Mouse (Mus musculus) common myeloid progenitor, adult 5-6 weeks (primary cell): ENCODE measurements at regions not wholly inside any gene's neighbourhood (a gene's known extent, or its start where the extent isn't known, plus 50 kb on each side); places are given as distances from the start of the nearest gene placed in this dataset.
A peak's percentile ranks its signal among the peaks of the same experiment; 100 is the strongest.

ENCODE experiments used
- ATAC-seq: replicated peaks from 2 replicates; pipeline ENCODE4 v1.8.0; 2016; ENCODE audit warnings: low read depth, mild to moderate bottlenecking, moderate TSS enrichment, inconsistent platforms; ENCODE audit not compliant: poor library complexity, severe bottlenecking

DNA sequence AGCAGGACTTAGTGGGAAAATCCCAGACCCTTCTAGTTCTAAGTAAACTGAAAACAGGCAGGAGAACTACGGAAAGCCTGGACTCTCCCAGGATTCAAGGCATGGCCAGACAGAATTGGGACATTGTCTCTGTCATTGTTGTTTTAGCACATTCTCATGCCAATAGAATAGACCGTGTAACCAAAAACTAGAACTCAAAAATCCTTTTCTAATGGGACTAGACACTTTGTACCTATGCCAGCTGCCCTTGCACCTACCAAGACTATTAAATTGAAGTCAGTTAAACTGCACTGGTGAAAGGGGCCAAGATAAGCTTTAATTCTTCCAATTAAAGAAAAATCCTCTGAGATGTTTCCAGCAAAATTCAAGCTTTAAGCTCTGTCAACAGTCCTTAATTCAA lies 189.8 kb downstream of the Pfkfb3 start:
- ATAC-seq, result no peak

DNA sequence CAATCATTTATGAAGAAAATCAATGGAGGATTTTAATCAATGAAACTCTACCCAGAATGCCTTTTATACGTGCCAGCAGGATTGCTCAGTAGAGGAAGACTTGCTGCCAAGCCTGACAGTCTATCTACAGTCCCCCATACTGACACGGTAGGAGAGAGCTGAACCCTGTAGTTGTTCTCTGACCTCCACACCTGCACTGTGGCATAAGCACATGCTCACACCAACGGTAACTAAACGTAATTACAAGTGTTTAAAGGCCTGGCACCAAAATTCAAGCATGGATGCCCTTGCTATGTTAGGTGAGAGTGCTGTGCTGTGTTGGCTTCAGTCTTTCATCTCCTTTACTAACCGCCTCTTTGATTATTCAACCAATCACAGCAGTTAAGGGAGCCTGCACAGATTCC lies 190.8 kb downstream of the Pfkfb3 start:
- no peak for ATAC-seq

DNA sequence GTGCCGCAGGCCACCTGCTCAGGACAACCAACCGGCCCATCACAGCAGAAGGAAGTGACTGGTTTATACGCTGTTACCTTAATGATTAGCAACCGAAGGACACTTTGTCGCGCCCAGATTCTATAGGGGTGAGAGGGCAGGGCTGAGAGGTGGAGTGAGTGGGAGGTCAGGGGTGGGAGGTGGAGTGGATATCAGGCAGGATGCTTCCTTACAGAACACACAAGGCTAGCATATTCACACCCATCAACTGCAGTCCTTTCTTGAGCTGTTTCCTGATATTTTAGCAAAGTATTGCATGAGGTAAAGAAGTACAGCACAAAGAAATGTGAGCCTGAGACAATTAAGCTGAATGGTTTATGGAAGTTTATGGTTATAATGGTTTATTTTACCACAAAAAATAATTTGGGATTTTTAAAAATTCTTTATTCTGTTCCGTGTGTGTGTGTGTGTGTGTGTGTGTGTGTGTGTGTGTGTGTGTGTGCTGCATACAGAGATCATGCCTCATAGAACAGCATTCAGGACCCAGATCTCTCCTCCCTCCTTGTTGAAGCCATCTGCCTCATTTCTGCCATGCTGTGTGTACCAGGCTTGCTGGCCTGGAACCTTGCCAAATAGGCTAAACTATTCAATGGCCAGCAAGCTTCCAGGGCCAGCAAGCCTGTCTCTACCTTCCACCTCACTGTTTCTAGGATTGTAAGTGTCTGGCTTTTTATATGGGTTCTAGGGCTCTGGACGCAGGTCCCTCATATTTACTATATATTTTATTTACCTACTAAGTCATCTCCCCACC lies 190.5 kb downstream of the Prkcq start:
- no peak for ATAC-seq

DNA sequence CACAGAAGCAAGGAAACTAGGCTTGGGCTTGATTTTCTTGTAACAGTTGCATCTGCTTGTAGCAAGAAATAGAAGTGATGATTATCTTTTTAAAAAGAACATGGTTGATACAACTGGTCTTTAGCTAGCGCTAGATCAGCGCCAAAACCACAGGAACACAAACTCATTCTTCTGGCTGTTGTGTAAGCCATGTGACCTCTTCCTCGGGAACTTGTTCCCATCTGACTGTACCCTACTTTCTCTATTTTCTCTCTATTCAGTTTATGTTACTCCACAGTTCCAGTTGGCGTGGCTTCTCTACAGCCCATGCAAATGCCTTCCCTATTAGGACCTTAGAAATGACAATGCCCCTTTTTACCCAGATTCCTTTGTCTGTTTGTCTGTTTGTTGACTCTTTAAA lies 187.4 kb downstream of the Prkcq start:
- ATAC-seq, result peak; percentile 45; the same call in 1 of the 2 replicates

DNA sequence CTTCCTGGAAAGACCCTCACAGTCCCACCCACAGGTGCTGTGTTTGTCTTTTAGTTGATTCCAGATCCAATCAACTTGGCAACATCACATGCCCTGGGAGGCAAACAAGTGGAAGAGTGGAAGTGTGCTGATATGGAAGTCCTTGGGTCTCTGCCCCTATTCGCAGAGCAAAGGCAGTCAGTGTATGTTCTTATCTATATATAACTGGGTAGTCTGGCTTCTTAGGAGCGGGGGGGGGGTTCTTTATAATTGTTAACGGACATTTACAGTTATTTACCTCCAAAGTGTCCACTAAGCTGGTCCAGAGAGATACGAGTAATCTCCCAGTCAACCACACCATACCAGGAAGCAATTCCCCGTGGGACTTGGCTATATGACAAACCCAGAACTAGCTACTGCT lies 184.8 kb downstream of the Prkcq start:
- ATAC-seq, result peak; percentile 56

DNA sequence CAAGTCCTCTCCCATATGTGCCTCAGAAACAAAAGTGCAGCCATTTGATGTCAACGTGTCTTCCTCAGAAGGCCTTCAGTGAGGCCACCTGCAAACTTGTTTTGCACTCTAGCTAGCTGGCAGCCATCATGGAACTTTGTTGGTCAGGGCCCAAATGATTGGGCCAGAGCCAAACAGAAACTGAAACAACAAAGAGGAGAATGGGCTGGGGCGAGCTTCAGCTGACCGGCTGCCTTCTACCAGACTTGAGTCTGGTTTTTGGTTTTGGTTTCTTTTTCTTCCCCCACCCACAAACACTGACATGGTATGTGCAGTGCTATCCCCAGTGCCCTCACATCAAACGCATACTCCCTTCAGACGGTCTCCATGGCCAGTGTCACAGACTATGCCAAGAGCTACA lies 183.7 kb downstream of the Prkcq start:
- ATAC-seq, result no peak
